Mouse (Mus musculus) MN1 (cell line): Measurements from ENCODE around the gene Babam1.
A peak's percentile ranks its signal among the peaks of the same experiment; 100 is the strongest.

Experiments used
- DNase-seq: peaks from one replicate; pipeline ENCODE4 v3.0.0-alpha.2; 2016; ENCODE audit warnings: low spot score

The Babam1 gene

GRCm38 (mm10) chr8:71381421-71381970, 15.2 kb upstream of the Babam1 start, which contains the start of gene Nr2f6:
Gene Nr2f6, minus strand, starts transcription at chr8:71381960.
- DNase-seq: no peak

- DNase-seq: peak; percentile 92
Measured at GRCm38 (mm10) chr8:71381971-71382961, 14.4 kb upstream of the Babam1 start.

GRCm38 (mm10) chr8:71383396-71383795, 13.3 kb upstream of the Babam1 start:
- no peak for DNase-seq

GRCm38 (mm10) chr8:71383860-71384259, 12.8 kb upstream of the Babam1 start:
- DNase-seq: no peak

GRCm38 (mm10) chr8:71385212-71385835, 11.3 kb upstream of the Babam1 start:
- no peak for DNase-seq

- DNase-seq: no peak
Measured at GRCm38 (mm10) chr8:71388267-71388666, 8.4 kb upstream of the Babam1 start.

- DNase-seq: no peak
Measured at GRCm38 (mm10) chr8:71391696-71392095, 5.0 kb upstream of the Babam1 start.

- no peak for DNase-seq
Measured at GRCm38 (mm10) chr8:71392391-71392790, 4.3 kb upstream of the Babam1 start.

GRCm38 (mm10) chr8:71392871-71393270, 3.8 kb upstream of the Babam1 start:
- no peak for DNase-seq

- DNase-seq: no peak
Measured at GRCm38 (mm10) chr8:71394481-71394880, 2.2 kb upstream of the Babam1 start.

GRCm38 (mm10) chr8:71395071-71395470, 1.6 kb upstream of the Babam1 start:
- no peak for DNase-seq

- no peak for DNase-seq
Measured at GRCm38 (mm10) chr8:71395629-71396028, 1.0 kb upstream of the Babam1 start, which contains the start of gene Ushbp1. Gene Ushbp1, minus strand, starts transcription at chr8:71395802.

GRCm38 (mm10) chr8:71397701-71398100, 1.0 kb downstream of the Babam1 start:
- no peak for DNase-seq

GRCm38 (mm10) chr8:71400826-71401225, 4.2 kb downstream of the Babam1 start:
- no peak for DNase-seq

GRCm38 (mm10) chr8:71401454-71401853, 4.8 kb downstream of the Babam1 start:
- DNase-seq: no peak

GRCm38 (mm10) chr8:71402446-71402964, 5.8 kb downstream of the Babam1 start:
- DNase-seq: no peak

GRCm38 (mm10) chr8:71403107-71403885, 6.6 kb downstream of the Babam1 start:
- no peak for DNase-seq

- no peak for DNase-seq
Measured at GRCm38 (mm10) chr8:71404011-71404410, 7.3 kb downstream of the Babam1 start.

- peak; percentile 47 for DNase-seq
Measured at GRCm38 (mm10) chr8:71404951-71405351, 8.3 kb downstream of the Babam1 start.

- DNase-seq: peak; percentile 98
Measured at GRCm38 (mm10) chr8:71405401-71406098, 8.9 kb downstream of the Babam1 start, which contains the start of gene Ankle1. Gene Ankle1, plus strand, starts transcription at chr8:71406010.
